Mouse (Mus musculus): ENCODE results near the gene Fbxl13. TPM values are rescaled to one million over a fixed set of nuclear protein-coding genes. Genes with fewer than 3 reads are reported as not detected.
A peak's percentile ranks its signal among the peaks of the same experiment; 100 is the strongest.

Fbxl13 gene
- polyA plus RNA-seq, 1 experiment from 2014 or later, result 0.18 TPM

- Histone ChIP-seq H3K27ac (ENCODE audit: low read depth, low read length) (no peak overlapping the region), H3K4me2 (ENCODE audit: low read length) (no peak overlapping the region), H3K27me3 (replicated peaks; ENCODE audit: control insufficient read depth, insufficient read depth, low read length) (no peaks in the 10 kb centered on the region), H3K4me1 (ENCODE audit: control insufficient read depth, insufficient read depth, low read length) (no peaks in the 10 kb centered on the region), H3K4me3 (ENCODE audit: low read depth, low read length) (no peak overlapping the region), H3K36me3 (ENCODE audit: control insufficient read depth, insufficient read depth, low read length) (no peaks in the 10 kb centered on the region), H3K9me3 (replicated peaks; ENCODE audit: control insufficient read depth, low read length) (no peaks in the 10 kb centered on the region), H3K9ac (ENCODE audit: low read length) (no peak overlapping the region)
- ATAC-seq, result no peak
- 84% methylated on average over 13 of the region's 13 CpGs for WGBS
- DNase-seq (ENCODE audit: low spot score), result no peak
These were observed 70.3 kb downstream of the Fbxl13 start for GRCm38 (mm10) chr5:21575210-21575550.

- H3K27ac ChIP-seq (ENCODE audit: low read depth, low read length), result no peak overlapping the region
- no peak overlapping the region for H3K4me2 ChIP-seq (ENCODE audit: low read length)
- H3K27me3 ChIP-seq (replicated peaks; ENCODE audit: control insufficient read depth, insufficient read depth, low read length), result no peaks in the 10 kb centered on the region
- DNase-seq (ENCODE audit: low spot score) (peak; percentile 5), ATAC-seq (no peak)
- H3K4me3 ChIP-seq (ENCODE audit: low read depth, low read length), result no peak overlapping the region
- no peaks in the 10 kb centered on the region for H3K4me1 ChIP-seq (ENCODE audit: control insufficient read depth, insufficient read depth, low read length)
- no peaks in the 10 kb centered on the region for H3K9me3 ChIP-seq (replicated peaks; ENCODE audit: control insufficient read depth, low read length)
- no peaks in the 10 kb centered on the region for H3K36me3 ChIP-seq (ENCODE audit: control insufficient read depth, insufficient read depth, low read length)
- 76% methylated on average over 21 of the region's 21 CpGs for WGBS
- no peak overlapping the region for H3K9ac ChIP-seq (ENCODE audit: low read length)
These were observed 70.8 kb downstream of the Fbxl13 start for GRCm38 (mm10) chr5:21574386-21575209.

- ATAC-seq (no peak), DNase-seq (ENCODE audit: low spot score) (peak; percentile 3)
These were observed 72.5 kb downstream of the Fbxl13 start for GRCm38 (mm10) chr5:21572764-21573416.

GRCm38 (mm10) chr5:21567784-21568183 lies 77.7 kb downstream of the Fbxl13 start:
- Histone ChIP-seq H3K9me3 (replicated peaks; ENCODE audit: control insufficient read depth, low read length) (no peaks in the 10 kb centered on the region), H3K4me3 (ENCODE audit: low read depth, low read length) (no peak overlapping the region), H3K27ac (ENCODE audit: low read depth, low read length) (no peak overlapping the region), H3K4me2 (ENCODE audit: low read length) (no peak overlapping the region), H3K4me1 (ENCODE audit: control insufficient read depth, insufficient read depth, low read length) (no peaks in the 10 kb centered on the region), H3K36me3 (ENCODE audit: control insufficient read depth, insufficient read depth, low read length) (no peaks in the 10 kb centered on the region), H3K9ac (ENCODE audit: low read length) (no peak overlapping the region), H3K27me3 (replicated peaks; ENCODE audit: control insufficient read depth, insufficient read depth, low read length) (no peaks in the 10 kb centered on the region)
- WGBS, result 85% methylated on average over 1 of the region's 1 CpGs
- no peak for DNase-seq (ENCODE audit: low spot score)
- no peak for ATAC-seq

More at GRCm38 (mm10) chr5:21572764-21573416, 72.5 kb downstream of the Fbxl13 start:
- Histone ChIP-seq H3K27ac (ENCODE audit: low read depth, low read length) (no peak overlapping the region), H3K36me3 (ENCODE audit: control insufficient read depth, insufficient read depth, low read length) (no peaks in the 10 kb centered on the region), H3K4me3 (ENCODE audit: low read depth, low read length) (no peak overlapping the region), H3K27me3 (replicated peaks; ENCODE audit: control insufficient read depth, insufficient read depth, low read length) (no peaks in the 10 kb centered on the region), H3K4me2 (ENCODE audit: low read length) (no peak overlapping the region), H3K9me3 (replicated peaks; ENCODE audit: control insufficient read depth, low read length) (no peaks in the 10 kb centered on the region), H3K4me1 (ENCODE audit: control insufficient read depth, insufficient read depth, low read length) (no peaks in the 10 kb centered on the region), H3K9ac (ENCODE audit: low read length) (no peak overlapping the region)
- 63% methylated on average over 3 of the region's 3 CpGs for WGBS

GRCm38 (mm10) chr5:21565392-21566065 lies 79.9 kb downstream of the Fbxl13 start:
- 88% methylated on average over 9 of the region's 9 CpGs for WGBS
- H3K27me3 ChIP-seq (replicated peaks; ENCODE audit: control insufficient read depth, insufficient read depth, low read length), result no peaks in the 10 kb centered on the region

GRCm38 (mm10) chr5:21563936-21564335 lies 81.5 kb downstream of the Fbxl13 start:
- H3K4me3 ChIP-seq (ENCODE audit: low read depth, low read length), result no peak overlapping the region

More at GRCm38 (mm10) chr5:21565392-21566065, 79.9 kb downstream of the Fbxl13 start:
- ATAC-seq (no peak), DNase-seq (ENCODE audit: low spot score) (peak; percentile 11)
- Histone ChIP-seq H3K9me3 (replicated peaks; ENCODE audit: control insufficient read depth, low read length) (no peaks in the 10 kb centered on the region), H3K4me3 (ENCODE audit: low read depth, low read length) (no peak overlapping the region), H3K27ac (ENCODE audit: low read depth, low read length) (no peak overlapping the region), H3K4me1 (ENCODE audit: control insufficient read depth, insufficient read depth, low read length) (no peaks in the 10 kb centered on the region), H3K4me2 (ENCODE audit: low read length) (no peak overlapping the region), H3K9ac (ENCODE audit: low read length) (no peak overlapping the region), H3K36me3 (ENCODE audit: control insufficient read depth, insufficient read depth, low read length) (no peaks in the 10 kb centered on the region)

GRCm38 (mm10) chr5:21556502-21556901 lies 88.9 kb downstream of the Fbxl13 start:
- Histone ChIP-seq H3K9ac (ENCODE audit: low read length) (no peak overlapping the region), H3K27me3 (replicated peaks; ENCODE audit: control insufficient read depth, insufficient read depth, low read length) (no peaks in the 10 kb centered on the region), H3K4me2 (ENCODE audit: low read length) (no peak overlapping the region), H3K4me1 (ENCODE audit: control insufficient read depth, insufficient read depth, low read length) (no peaks in the 10 kb centered on the region), H3K9me3 (replicated peaks; ENCODE audit: control insufficient read depth, low read length) (no peaks in the 10 kb centered on the region), H3K36me3 (ENCODE audit: control insufficient read depth, insufficient read depth, low read length) (no peaks in the 10 kb centered on the region), H3K27ac (ENCODE audit: low read depth, low read length) (no peak overlapping the region), H3K4me3 (ENCODE audit: low read depth, low read length) (no peak overlapping the region)
- DNase-seq (ENCODE audit: low spot score) (no peak), ATAC-seq (no peak)
- 86% methylated on average over 3 of the region's 3 CpGs for WGBS

More at GRCm38 (mm10) chr5:21563936-21564335, 81.5 kb downstream of the Fbxl13 start:
- 85% methylated on average over 2 of the region's 2 CpGs for whole genome bisulfite sequencing
- Histone ChIP-seq H3K27me3 (replicated peaks; ENCODE audit: control insufficient read depth, insufficient read depth, low read length) (no peaks in the 10 kb centered on the region), H3K9ac (ENCODE audit: low read length) (no peak overlapping the region), H3K9me3 (replicated peaks; ENCODE audit: control insufficient read depth, low read length) (no peaks in the 10 kb centered on the region), H3K4me2 (ENCODE audit: low read length) (no peak overlapping the region), H3K27ac (ENCODE audit: low read depth, low read length) (no peak overlapping the region), H3K4me1 (ENCODE audit: control insufficient read depth, insufficient read depth, low read length) (no peaks in the 10 kb centered on the region), H3K36me3 (ENCODE audit: control insufficient read depth, insufficient read depth, low read length) (no peaks in the 10 kb centered on the region)
- no peak for ATAC-seq
- DNase-seq (ENCODE audit: low spot score), result no peak

GRCm38 (mm10) chr5:21554732-21555131 lies 90.7 kb downstream of the Fbxl13 start:
- no peak overlapping the region for H3K27ac ChIP-seq (ENCODE audit: low read depth, low read length)
- ATAC-seq, result no peak
- H3K9ac ChIP-seq (ENCODE audit: low read length), result no peak overlapping the region
- no peaks in the 10 kb centered on the region for H3K9me3 ChIP-seq (replicated peaks; ENCODE audit: control insufficient read depth, low read length)
- H3K36me3 ChIP-seq (ENCODE audit: control insufficient read depth, insufficient read depth, low read length), result no peaks in the 10 kb centered on the region
- DNase-seq (ENCODE audit: low spot score), result no peak
- H3K4me2 ChIP-seq (ENCODE audit: low read length), result no peak overlapping the region
- H3K4me1 ChIP-seq (ENCODE audit: control insufficient read depth, insufficient read depth, low read length), result no peaks in the 10 kb centered on the region
- no peak overlapping the region for H3K4me3 ChIP-seq (ENCODE audit: low read depth, low read length)
- 90% methylated on average over 1 of the region's 1 CpGs for WGBS
- H3K27me3 ChIP-seq (replicated peaks; ENCODE audit: control insufficient read depth, insufficient read depth, low read length), result no peaks in the 10 kb centered on the region
